Mouse (Mus musculus) lung, embryonic 14.5 days (tissue): ENCODE measurements around the gene Hectd2. TPM values are rescaled to one million over a fixed set of nuclear protein-coding genes. Genes with fewer than 3 reads are reported as not detected.

ENCODE experiments used
- ATAC-seq: fragments of 200-750 bp; cut with Nextera tagmentation; 2 replicates; pipeline ENCODE4 v1.8.0; 2017; ENCODE audit warnings: mild to moderate bottlenecking, moderate TSS enrichment, moderate library complexity; ENCODE audit not compliant: insufficient read depth
- DNase-seq: peaks from one replicate; pipeline ENCODE4 v3.0.0-alpha.2; 2015
- H3K27ac ChIP-seq: fragments of 300-500 bp; sonication (generic); 2 replicates; pipeline ENCODE4 v1.5.1; 2014; ENCODE audit warnings: low read depth, mild to moderate bottlenecking, moderate library complexity
- H3K27me3 ChIP-seq: fragments of 300-500 bp; sonication (generic); 2 replicates; pipeline ENCODE4 v1.6.1; 2014; ENCODE audit warnings: low read length, control low read depth; ENCODE audit not compliant: insufficient read depth
- H3K36me3 ChIP-seq: fragments of 300-500 bp; sonication (generic); 2 replicates; pipeline ENCODE4 v1.6.1; 2014; ENCODE audit warnings: control low read depth; ENCODE audit not compliant: insufficient read depth
- H3K4me1 ChIP-seq: fragments of 300-500 bp; sonication (generic); 2 replicates; pipeline ENCODE4 v1.6.1; 2014; ENCODE audit warnings: antibody characterized with exemption, control low read depth; ENCODE audit not compliant: insufficient read depth
- H3K4me2 ChIP-seq: fragments of 300-500 bp; sonication (generic); 2 replicates; pipeline ENCODE4 v1.6.1; 2014; ENCODE audit warnings: mild to moderate bottlenecking
- H3K4me3 ChIP-seq: fragments of 300-500 bp; sonication (generic); 2 replicates; pipeline ENCODE4 v1.5.1; 2014; ENCODE audit warnings: low read depth, low read length
- H3K9ac ChIP-seq: fragments of 300-500 bp; sonication (generic); 2 replicates; pipeline ENCODE4 v1.6.1; 2014
- H3K9me3 ChIP-seq: fragments of 300-500 bp; sonication (generic); 2 replicates; pipeline ENCODE4 v1.6.1; 2016; ENCODE audit warnings: low read depth, low read length, control low read depth
- CTCF ChIP-seq: IDR thresholded peaks from 2 replicates; pipeline ENCODE4 v1.5.1; 2016; ENCODE audit warnings: antibody characterized with exemption, low read depth
- WGBS: fragments of 180-500 bp; shearing (Covaris S2); extraction: QIAGEN DNeasy Blood & Tissue Kit; methylation state at CpG from one replicate; pipeline ENCODE4 v1.1.7; 2014; 5-methylcytosine and 5-hydroxymethylcytosine counted together
- polyA plus RNA-seq: library from polyadenylated mRNA; unstranded; fragments of >200 nt; fragmentation: Nextera tagmentation; extraction: Ambion mirVana; gene quantifications from 2 replicates; pipeline ENCODE4 v1.2.1, GENCODE M21; 2014

The Hectd2 gene
- polyA plus RNA-seq, 1 experiment from 2014 or later: 5.2 TPM

GRCm38 (mm10) chr19:36533082-36533481 lies 21.4 kb upstream of the Hectd2 start:
- DNase-seq: no peak
- H3K36me3 ChIP-seq: no peaks in the 10 kb centered on the region
- ATAC-seq: no peak

GRCm38 (mm10) chr19:36534011-36534765 lies 20.3 kb upstream of the Hectd2 start:
- Histone ChIP-seq H3K27ac (no peak overlapping the region), H3K4me1 (peaks cover 12% of the 10 kb centered on the region), H3K9me3 (no peaks in the 10 kb centered on the region), H3K27me3 (no peaks in the 10 kb centered on the region), H3K36me3 (no peaks in the 10 kb centered on the region), H3K9ac (peak overlapping the region; percentile 27; the same call in 1 of the 2 replicates), H3K4me2 (peak overlapping the region; percentile 51), H3K4me3 (peak overlapping the region; percentile 8; the same call in 1 of the 2 replicates)
- ATAC-seq (peak; percentile 71; the same call in 1 of the 2 replicates), DNase-seq (peak; percentile 61)
- TF ChIP-seq CTCF: no peak
- 31% methylated on average over 17 of the region's 17 CpGs for WGBS

More at GRCm38 (mm10) chr19:36533082-36533481, 21.4 kb upstream of the Hectd2 start:
- no peaks in the 10 kb centered on the region for H3K27me3 ChIP-seq
- 61% methylated on average over 5 of the region's 5 CpGs for WGBS
- peak; percentile 45 for TF ChIP-seq CTCF
- H3K4me1 ChIP-seq: peaks cover 12% of the 10 kb centered on the region
- H3K4me2 ChIP-seq: no peak overlapping the region
- H3K9me3 ChIP-seq: no peaks in the 10 kb centered on the region
- H3K4me3 ChIP-seq: no peak overlapping the region
- no peak overlapping the region for H3K9ac ChIP-seq
- no peak overlapping the region for H3K27ac ChIP-seq

GRCm38 (mm10) chr19:36534766-36535140 lies 19.7 kb upstream of the Hectd2 start:
- peak overlapping the region; percentile 27; the same call in 1 of the 2 replicates for H3K9ac ChIP-seq
- H3K27me3 ChIP-seq: no peaks in the 10 kb centered on the region
- H3K9me3 ChIP-seq: no peaks in the 10 kb centered on the region
- peak; percentile 61 for DNase-seq
- TF ChIP-seq CTCF: no peak
- H3K36me3 ChIP-seq: no peaks in the 10 kb centered on the region
- H3K27ac ChIP-seq: no peak overlapping the region
- WGBS: 32% methylated on average over 8 of the region's 8 CpGs
- H3K4me3 ChIP-seq: 0 out of 2 replicates have a peak overlapping the region, but pooled peaks have one; percentile 8
- peak; percentile 53; the same call in 1 of the 2 replicates for ATAC-seq
- H3K4me2 ChIP-seq: peak overlapping the region; percentile 51
- H3K4me1 ChIP-seq: peaks cover 12% of the 10 kb centered on the region

GRCm38 (mm10) chr19:36535186-36535585 lies 19.3 kb upstream of the Hectd2 start:
- TF ChIP-seq CTCF: no peak
- H3K4me2 ChIP-seq: peak overlapping the region; percentile 51
- no peak overlapping the region for H3K27ac ChIP-seq
- peaks cover 12% of the 10 kb centered on the region for H3K4me1 ChIP-seq
- 58% methylated on average over 2 of the region's 2 CpGs for WGBS
- no peak overlapping the region for H3K4me3 ChIP-seq
- H3K27me3 ChIP-seq: no peaks in the 10 kb centered on the region
- no peak for DNase-seq
- no peaks in the 10 kb centered on the region for H3K9me3 ChIP-seq
- H3K9ac ChIP-seq: no peak overlapping the region
- no peak for ATAC-seq
- H3K36me3 ChIP-seq: no peaks in the 10 kb centered on the region

GRCm38 (mm10) chr19:36535878-36536277 lies 18.6 kb upstream of the Hectd2 start:
- H3K36me3 ChIP-seq: no peaks in the 10 kb centered on the region
- H3K9me3 ChIP-seq: no peaks in the 10 kb centered on the region
- WGBS: 31% methylated on average over 6 of the region's 6 CpGs
- ATAC-seq: no peak
- DNase-seq: no peak
- H3K4me1 ChIP-seq: peaks cover 12% of the 10 kb centered on the region
- H3K9ac ChIP-seq: no peak overlapping the region
- no peak for TF ChIP-seq CTCF
- no peak overlapping the region for H3K4me3 ChIP-seq
- H3K27me3 ChIP-seq: no peaks in the 10 kb centered on the region
- no peak overlapping the region for H3K4me2 ChIP-seq
- no peak overlapping the region for H3K27ac ChIP-seq

GRCm38 (mm10) chr19:36536929-36537328 lies 17.5 kb upstream of the Hectd2 start:
- no peak for ATAC-seq
- Histone ChIP-seq H3K27me3 (no peaks in the 10 kb centered on the region), H3K4me1 (peaks cover 12% of the 10 kb centered on the region), H3K9ac (no peak overlapping the region), H3K4me2 (no peak overlapping the region), H3K9me3 (no peaks in the 10 kb centered on the region), H3K4me3 (no peak overlapping the region), H3K36me3 (no peaks in the 10 kb centered on the region), H3K27ac (no peak overlapping the region)
- no peak for TF ChIP-seq CTCF
- no peak for DNase-seq
- WGBS: 81% methylated on average over 11 of the region's 11 CpGs

GRCm38 (mm10) chr19:36538528-36538927 lies 15.9 kb upstream of the Hectd2 start:
- no peaks in the 10 kb centered on the region for H3K27me3 ChIP-seq
- H3K27ac ChIP-seq: no peak overlapping the region
- ATAC-seq (no peak), DNase-seq (peak; percentile 88)
- no peak overlapping the region for H3K9ac ChIP-seq
- H3K9me3 ChIP-seq: no peaks in the 10 kb centered on the region
- H3K36me3 ChIP-seq: no peaks in the 10 kb centered on the region
- H3K4me3 ChIP-seq: no peak overlapping the region
- H3K4me1 ChIP-seq: peaks cover 12% of the 10 kb centered on the region
- no peak overlapping the region for H3K4me2 ChIP-seq
- WGBS: 8% methylated on average over 4 of the region's 4 CpGs
- peak; percentile 90 for TF ChIP-seq CTCF
